Mouse (Mus musculus): Measurements from ENCODE around the gene Gpr1. TPM values are rescaled to one million over a fixed set of nuclear protein-coding genes. Genes with fewer than 3 reads are reported as not detected.

Gpr1 gene
- not detected for total RNA-seq (2023)

DNA sequence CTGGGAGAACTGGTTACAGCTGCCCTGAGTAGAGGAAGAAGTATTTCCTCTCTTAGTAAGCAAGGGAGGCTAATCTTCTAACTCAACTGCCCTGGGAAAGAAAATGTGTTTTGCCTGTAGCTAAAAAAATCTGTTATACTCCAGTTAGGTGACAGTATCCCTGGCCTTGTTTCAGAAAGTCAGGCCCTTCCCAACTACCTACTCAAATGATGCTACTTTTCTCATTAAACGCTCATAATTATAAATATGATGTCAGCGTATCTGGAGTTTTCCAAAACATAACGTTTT, at the start of gene Gpr1:
TSS of gene Gpr1 (minus strand) at position 273 of the 288 bp plus-strand sequence.

DNA sequence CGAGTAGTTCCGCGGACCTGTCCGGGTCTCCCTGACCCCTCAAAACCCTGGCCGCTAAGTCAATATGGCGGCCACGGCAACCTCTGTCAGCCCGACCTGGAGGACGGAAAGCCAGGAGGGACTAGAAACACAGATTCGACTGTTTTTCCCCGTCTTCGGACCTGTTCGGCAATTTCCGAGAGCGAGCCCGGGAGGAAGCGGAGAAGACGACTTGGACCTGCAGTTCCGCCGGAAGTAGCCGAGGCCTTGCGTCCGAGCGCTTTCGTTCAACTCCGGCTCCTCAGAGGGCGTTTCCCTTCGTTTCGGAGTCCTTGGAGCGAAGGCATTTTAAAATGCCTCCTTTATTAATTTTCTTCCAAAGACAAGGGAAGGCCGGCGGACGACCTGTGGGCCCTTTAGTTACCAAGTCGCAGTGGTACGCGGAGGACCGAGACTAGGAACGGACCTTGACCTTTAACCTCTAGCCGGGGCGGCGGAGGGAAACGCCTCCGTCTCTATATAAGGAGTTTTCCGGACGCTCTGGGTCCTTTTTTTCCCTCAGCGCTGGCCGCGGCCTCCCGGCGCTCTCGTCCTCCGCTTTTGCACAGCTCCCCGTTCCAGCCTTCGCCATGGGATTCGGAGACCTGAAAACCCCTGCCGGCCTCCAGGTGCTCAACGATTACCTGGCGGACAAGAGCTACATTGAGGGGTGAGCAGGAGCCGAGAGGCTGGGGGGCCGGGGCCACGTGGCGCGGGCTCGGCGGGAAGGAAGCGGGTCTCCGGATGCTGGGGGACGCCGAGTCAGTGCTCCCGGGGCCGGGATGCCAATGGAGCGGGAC, 37.5 kb downstream of the Gpr1 start, which contains the start of the genes Eef1b2 and Ndufs1:
TSS of gene Eef1b2 (plus strand) at position 222 of the 818 bp plus-strand sequence.
TSS of gene Ndufs1 (minus strand) at position 230 of the 818 bp plus-strand sequence.

Other genes with a start within 250 kb of the Gpr1 start
- 10 to 100 TPM; 53.5 to 55.4 TPM for gene Ino80d, start 99.9 kb downstream of the Gpr1 start, total RNA-seq (2023)
- gene Eef1b2, start 37.7 kb downstream of the Gpr1 start, total RNA-seq (2023) = 100 to 1,000 TPM; 677 to 761 TPM
- gene Ndufs1, start 37.7 kb downstream of the Gpr1 start, total RNA-seq (2023) = 10 to 100 TPM; 51.6 to 58.2 TPM
- gene Zdbf2, start 58.7 kb upstream of the Gpr1 start, total RNA-seq (2023) = not detected
- gene Adam23, start 231.3 kb upstream of the Gpr1 start, total RNA-seq (2023) = 10 to 100 TPM; 13.6 to 18.7 TPM